Mouse (Mus musculus): ENCODE measurements around the gene Ubap1l. TPM values are rescaled to one million over a fixed set of nuclear protein-coding genes. Genes with fewer than 3 reads are reported as not detected.

Ubap1l gene
- total and polyA plus RNA-seq, 2 experiments from 2014 or later, result 2.2 to 10.1 TPM

DNA sequence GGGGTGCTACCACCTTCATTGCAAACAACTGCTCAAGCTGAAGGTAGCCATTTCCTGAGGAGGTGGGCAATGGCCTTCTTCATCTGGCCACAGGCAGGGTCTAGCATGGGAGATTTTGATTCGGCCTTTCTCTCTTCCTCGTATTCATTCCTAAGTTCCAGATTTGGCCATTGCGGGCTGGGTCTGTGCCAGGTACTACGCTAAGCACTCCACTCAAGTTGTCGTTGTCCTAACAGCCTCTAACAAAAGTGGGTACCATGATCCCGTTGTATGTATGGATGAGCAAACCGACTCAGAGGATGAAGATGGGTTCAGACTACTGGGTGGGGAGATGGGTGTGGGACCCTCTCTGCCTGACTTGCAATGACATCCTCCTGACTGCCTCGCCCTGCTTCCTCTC is 49.5 kb downstream of the Ubap1l start:
- no peak for DNase-seq (ENCODE audit: low spot score)
- H3K4me3 ChIP-seq (ENCODE audit: low read depth, low read length), result no peak overlapping the region
- H3K4me2 ChIP-seq (ENCODE audit: low read depth, low read length, poor library complexity, severe bottlenecking), result no peak overlapping the region
- TF ChIP-seq CTCF (IDR thresholded peaks at IDR 0.05), result no peak
- no peaks in the 10 kb centered on the region for H3K27me3 ChIP-seq (ENCODE audit: insufficient read depth, low read length)
- no peaks in the 10 kb centered on the region for H3K9me3 ChIP-seq (ENCODE audit: low read length)
- H3K36me3 ChIP-seq (ENCODE audit: insufficient read depth, low read length), result no peaks in the 10 kb centered on the region
- no peak overlapping the region for H3K9ac ChIP-seq (replicated peaks; ENCODE audit: low read length, poor library complexity, severe bottlenecking)
- 96% methylated on average over 8 of the region's 8 CpGs for WGBS
- ATAC-seq (ENCODE audit: low FRiP score), result no peak
- no peak overlapping the region for H3K27ac ChIP-seq (ENCODE audit: low read depth, low read length)
- H3K4me1 ChIP-seq (ENCODE audit: insufficient read depth, low read length), result no peaks in the 10 kb centered on the region

DNA sequence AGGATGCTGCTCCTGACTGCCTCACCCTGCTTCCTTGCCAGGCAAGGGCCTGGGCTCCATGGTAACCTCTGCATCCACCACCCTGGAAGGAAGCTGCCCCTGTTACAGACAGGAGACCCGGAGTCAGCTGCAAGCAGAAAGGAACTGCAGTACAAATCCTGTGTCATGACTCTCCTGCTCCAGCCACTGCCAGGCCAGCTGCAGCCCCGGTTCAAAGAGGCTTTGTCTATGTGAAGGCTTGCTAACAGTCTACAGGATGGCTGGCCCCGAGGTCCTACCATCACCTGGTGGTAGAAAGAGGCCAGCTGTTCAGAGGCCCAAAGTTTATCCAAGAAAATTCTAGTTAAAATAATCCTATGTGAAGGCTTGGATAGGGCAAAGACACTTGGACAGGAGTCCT is 50.5 kb downstream of the Ubap1l start:
- no peaks in the 10 kb centered on the region for H3K27me3 ChIP-seq (ENCODE audit: insufficient read depth, low read length)
- DNase-seq (ENCODE audit: low spot score) (no peak), ATAC-seq (ENCODE audit: low FRiP score) (no peak)
- no peak for TF ChIP-seq CTCF (IDR thresholded peaks at IDR 0.05)
- H3K4me3 ChIP-seq (ENCODE audit: low read depth, low read length), result no peak overlapping the region
- no peaks in the 10 kb centered on the region for H3K36me3 ChIP-seq (ENCODE audit: insufficient read depth, low read length)
- H3K4me2 ChIP-seq (ENCODE audit: low read depth, low read length, poor library complexity, severe bottlenecking), result no peak overlapping the region
- H3K9me3 ChIP-seq (ENCODE audit: low read length), result no peaks in the 10 kb centered on the region
- H3K9ac ChIP-seq (replicated peaks; ENCODE audit: low read length, poor library complexity, severe bottlenecking), result no peak overlapping the region
- H3K27ac ChIP-seq (ENCODE audit: low read depth, low read length), result no peak overlapping the region
- 77% methylated on average over 3 of the region's 3 CpGs for WGBS
- H3K4me1 ChIP-seq (ENCODE audit: insufficient read depth, low read length), result no peaks in the 10 kb centered on the region

DNA sequence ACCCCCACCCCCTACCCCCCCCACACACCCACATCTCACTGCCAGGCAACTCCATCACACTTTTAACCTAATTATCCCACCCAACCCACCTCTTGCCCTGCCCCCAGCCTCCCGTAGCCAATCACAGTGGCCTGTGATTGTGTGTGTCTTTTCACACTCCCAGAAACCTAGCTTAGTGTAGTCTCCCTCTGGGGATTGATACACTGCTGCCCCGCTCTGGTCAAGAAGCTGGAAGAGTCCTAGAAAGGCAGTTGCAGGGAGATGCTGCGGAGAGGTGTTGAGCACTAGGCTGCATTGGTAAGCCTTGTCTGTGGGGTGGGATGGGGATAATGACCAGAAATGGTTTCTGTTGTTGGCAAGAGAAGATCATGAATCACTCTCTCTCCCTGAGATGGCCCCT is 56.9 kb downstream of the Ubap1l start:
- no peak overlapping the region for H3K9ac ChIP-seq (replicated peaks; ENCODE audit: low read length, poor library complexity, severe bottlenecking)
- no peak overlapping the region for H3K4me2 ChIP-seq (ENCODE audit: low read depth, low read length, poor library complexity, severe bottlenecking)
- ATAC-seq (ENCODE audit: low FRiP score), result no peak
- DNase-seq (ENCODE audit: low spot score), result no peak
- H3K9me3 ChIP-seq (ENCODE audit: low read length), result no peaks in the 10 kb centered on the region
- peak; percentile 22; the same call in 1 of the 2 replicates for TF ChIP-seq CTCF (IDR thresholded peaks at IDR 0.05)
- no peak overlapping the region for H3K4me3 ChIP-seq (ENCODE audit: low read depth, low read length)
- no peaks in the 10 kb centered on the region for H3K36me3 ChIP-seq (ENCODE audit: insufficient read depth, low read length)
- 45% methylated on average over 3 of the region's 3 CpGs for WGBS
- H3K27ac ChIP-seq (ENCODE audit: low read depth, low read length), result no peak overlapping the region
- H3K27me3 ChIP-seq (ENCODE audit: insufficient read depth, low read length), result no peaks in the 10 kb centered on the region
- H3K4me1 ChIP-seq (ENCODE audit: insufficient read depth, low read length), result no peaks in the 10 kb centered on the region

DNA sequence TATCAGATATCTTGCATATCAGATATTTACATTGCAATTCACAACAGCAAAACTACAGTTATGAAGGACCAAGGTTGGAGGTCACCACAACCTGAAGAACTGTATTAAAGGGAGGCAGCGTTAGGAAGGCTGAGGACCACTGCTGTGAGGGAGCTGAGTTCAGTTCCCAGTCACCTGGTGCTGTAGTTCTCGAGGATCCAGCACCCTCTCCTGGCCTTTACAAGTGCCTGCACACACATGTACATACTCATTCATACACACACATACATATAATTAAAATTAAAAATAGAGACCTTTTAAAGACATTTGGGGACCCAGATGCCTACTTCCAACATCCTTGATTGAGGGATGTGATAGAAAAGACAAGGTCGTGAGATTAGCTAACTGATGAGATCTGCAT is 58.8 kb downstream of the Ubap1l start:
- Histone ChIP-seq H3K4me3 (ENCODE audit: low read depth, low read length) (no peak overlapping the region), H3K27me3 (ENCODE audit: insufficient read depth, low read length) (no peaks in the 10 kb centered on the region), H3K9me3 (ENCODE audit: low read length) (no peaks in the 10 kb centered on the region), H3K36me3 (ENCODE audit: insufficient read depth, low read length) (no peaks in the 10 kb centered on the region), H3K4me2 (ENCODE audit: low read depth, low read length, poor library complexity, severe bottlenecking) (no peak overlapping the region), H3K27ac (ENCODE audit: low read depth, low read length) (no peak overlapping the region), H3K4me1 (ENCODE audit: insufficient read depth, low read length) (no peaks in the 10 kb centered on the region), H3K9ac (replicated peaks; ENCODE audit: low read length, poor library complexity, severe bottlenecking) (no peak overlapping the region)
- 76% methylated on average over 3 of the region's 3 CpGs for WGBS
- ATAC-seq (ENCODE audit: low FRiP score), result no peak
- no peak for TF ChIP-seq CTCF (IDR thresholded peaks at IDR 0.05)
- DNase-seq (ENCODE audit: low spot score), result no peak

DNA sequence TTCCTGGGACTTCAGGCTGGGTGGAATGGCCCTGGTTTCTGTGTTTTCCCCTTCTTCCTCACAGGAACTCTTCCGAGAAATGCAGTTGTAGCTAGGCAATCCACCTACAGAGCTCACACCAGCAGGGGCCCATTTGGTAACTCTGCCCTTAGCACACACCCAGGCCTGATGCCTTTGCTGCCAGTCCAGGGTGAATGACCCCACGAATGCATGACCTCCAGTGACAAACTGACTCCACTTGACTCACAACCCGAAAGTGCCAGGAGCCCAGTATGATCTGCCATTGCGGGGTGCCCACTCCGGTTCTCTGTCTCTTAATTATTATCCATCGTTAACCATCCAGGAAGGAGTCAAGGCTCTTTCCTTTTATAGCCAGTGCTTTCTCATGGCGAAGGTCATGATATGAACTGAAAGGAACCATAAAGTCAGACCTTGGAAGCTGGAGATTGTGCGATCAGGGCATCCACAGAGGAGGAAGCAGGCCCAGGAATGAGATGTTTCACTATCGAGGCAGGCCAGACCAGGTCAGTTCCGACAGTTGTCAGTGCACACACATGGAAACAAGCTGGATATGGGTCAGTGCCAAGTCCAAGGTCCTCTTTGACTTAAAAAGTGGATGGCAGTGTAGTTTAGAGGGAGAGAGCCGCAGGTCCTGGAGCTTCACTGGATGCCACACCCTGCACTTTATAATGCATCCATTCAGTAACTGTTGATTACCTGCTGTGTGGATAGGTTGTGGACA is 62.1 kb downstream of the Ubap1l start, which contains the start of gene Slc51b:
Gene Slc51b, minus strand, starts transcription at position 196 of the 742 bp plus-strand sequence.
- no peak within 1 kb of the TSS for H3K27ac ChIP-seq (ENCODE audit: low read depth, low read length)
- H3K4me2 ChIP-seq (ENCODE audit: low read depth, low read length, poor library complexity, severe bottlenecking), result no peak within 1 kb of the TSS
- no peaks in the 10 kb centered on the region for H3K4me1 ChIP-seq (ENCODE audit: insufficient read depth, low read length)
- H3K9ac ChIP-seq (replicated peaks; ENCODE audit: low read length, poor library complexity, severe bottlenecking), result no peak within 1 kb of the TSS
- no peaks in the 10 kb centered on the region for H3K36me3 ChIP-seq (ENCODE audit: insufficient read depth, low read length)
- no peak within 1 kb of the TSS for H3K4me3 ChIP-seq (ENCODE audit: low read depth, low read length)
- DNase-seq (ENCODE audit: low spot score) (no peak), ATAC-seq (ENCODE audit: low FRiP score) (no peak)
- 86% methylated on average over 11 of the region's 11 CpGs for WGBS
- TF ChIP-seq CTCF (IDR thresholded peaks at IDR 0.05), result no peak
- no peaks in the 10 kb centered on the region for H3K27me3 ChIP-seq (ENCODE audit: insufficient read depth, low read length)
- no peaks in the 10 kb centered on the region for H3K9me3 ChIP-seq (ENCODE audit: low read length)

DNA sequence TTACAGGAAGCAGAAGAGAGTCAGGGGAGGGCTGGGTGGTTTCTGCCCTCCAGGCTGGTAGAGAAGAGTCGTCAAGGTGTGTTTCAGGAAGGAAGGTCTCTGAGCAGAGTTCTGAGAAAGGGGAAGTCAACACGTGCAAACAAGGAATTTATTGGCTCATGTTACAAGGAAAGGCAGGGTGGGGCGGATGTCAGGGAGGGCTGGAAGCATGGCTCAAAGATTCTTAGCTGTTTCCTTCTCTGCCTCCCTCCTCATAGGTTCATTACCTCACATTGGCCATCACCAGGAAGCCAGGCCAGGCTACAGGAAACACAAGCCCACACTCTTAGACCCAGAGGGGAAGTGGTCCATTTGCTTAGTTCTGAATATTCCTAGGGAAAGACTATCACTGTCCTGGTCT is 63.6 kb downstream of the Ubap1l start:
- Histone ChIP-seq H3K36me3 (ENCODE audit: insufficient read depth, low read length) (no peaks in the 10 kb centered on the region), H3K27ac (ENCODE audit: low read depth, low read length) (no peak overlapping the region), H3K9me3 (ENCODE audit: low read length) (no peaks in the 10 kb centered on the region), H3K4me1 (ENCODE audit: insufficient read depth, low read length) (no peaks in the 10 kb centered on the region), H3K27me3 (ENCODE audit: insufficient read depth, low read length) (no peaks in the 10 kb centered on the region), H3K9ac (replicated peaks; ENCODE audit: low read length, poor library complexity, severe bottlenecking) (no peak overlapping the region), H3K4me2 (ENCODE audit: low read depth, low read length, poor library complexity, severe bottlenecking) (no peak overlapping the region), H3K4me3 (ENCODE audit: low read depth, low read length) (no peak overlapping the region)
- DNase-seq (ENCODE audit: low spot score) (no peak), ATAC-seq (ENCODE audit: low FRiP score) (no peak)
- WGBS, result 48% methylated on average over 3 of the region's 3 CpGs
- TF ChIP-seq CTCF (IDR thresholded peaks at IDR 0.05), result no peak
